Mouse (Mus musculus): ENCODE results near the gene Crybb1. TPM values are rescaled to one million over a fixed set of nuclear protein-coding genes. Genes with fewer than 3 reads are reported as not detected.
A peak's percentile ranks its signal among the peaks of the same experiment; 100 is the strongest.

Gene Crybb1
- polyA plus RNA-seq, 1 experiment from 2014 or later: 1.7 TPM

DNA sequence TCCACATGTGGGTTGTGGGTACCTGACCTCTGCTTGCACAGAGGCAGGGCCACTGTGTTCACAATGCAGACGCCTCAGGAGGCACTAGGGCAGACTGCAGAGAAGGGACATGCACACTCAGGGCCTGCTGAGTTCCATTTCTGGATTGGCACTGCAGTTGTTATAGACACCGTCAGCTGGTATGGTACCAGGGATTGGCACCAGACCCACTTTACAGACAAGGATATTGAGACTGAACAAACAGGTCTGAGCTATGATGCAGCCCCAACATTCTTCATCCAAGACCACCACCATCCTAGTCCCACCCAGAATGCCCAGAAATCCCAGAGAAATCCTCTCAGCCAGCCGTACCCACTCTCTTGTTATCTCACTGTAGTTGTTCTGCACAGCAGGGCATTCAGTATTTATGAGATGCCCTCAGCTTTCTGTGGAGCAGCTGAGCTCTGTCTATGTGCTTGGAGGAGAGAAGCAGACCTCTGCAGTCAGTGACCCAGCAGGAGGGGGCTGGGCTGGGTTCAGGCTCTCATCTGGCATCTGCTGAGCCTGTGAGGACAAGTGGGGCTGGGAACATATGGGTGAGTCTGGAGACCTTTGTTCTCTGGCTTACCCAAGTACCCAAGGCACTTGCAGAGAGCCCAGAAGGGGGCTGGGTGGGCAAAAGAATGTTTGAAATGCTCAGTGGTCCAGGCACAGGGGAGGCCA lies 16.7 kb upstream of the Crybb1 start:
- no peaks in the 10 kb centered on the region for H3K4me1 ChIP-seq (replicated peaks; ENCODE audit: control insufficient read depth, insufficient read depth)
- TF ChIP-seq EP300 (optimal IDR thresholded peaks at IDR 0.05) (no peak), CTCF (IDR thresholded peaks at IDR 0.05; ENCODE audit: low read depth) (no peak)
- H3K36me3 ChIP-seq (ENCODE audit: control insufficient read depth, insufficient read depth, low read length): no peaks in the 10 kb centered on the region
- H3K4me2 ChIP-seq (replicated peaks; ENCODE audit: low read depth): no peak overlapping the region
- H3K4me3 ChIP-seq (ENCODE audit: low read depth, low read length): no peak overlapping the region
- WGBS: 64% methylated on average over 3 of the region's 3 CpGs
- no peak overlapping the region for H3K9ac ChIP-seq (ENCODE audit: low read length)
- H3K9me3 ChIP-seq (ENCODE audit: control insufficient read depth, low read length): no peaks in the 10 kb centered on the region
- ATAC-seq (ENCODE audit: low FRiP score, low TSS enrichment) (no peak), DNase-seq (ENCODE audit: low spot score) (no peak)
- H3K27ac ChIP-seq (replicated peaks): no peak overlapping the region
- H3K27me3 ChIP-seq (ENCODE audit: control insufficient read depth, insufficient read depth, low read length): no peaks in the 10 kb centered on the region

DNA sequence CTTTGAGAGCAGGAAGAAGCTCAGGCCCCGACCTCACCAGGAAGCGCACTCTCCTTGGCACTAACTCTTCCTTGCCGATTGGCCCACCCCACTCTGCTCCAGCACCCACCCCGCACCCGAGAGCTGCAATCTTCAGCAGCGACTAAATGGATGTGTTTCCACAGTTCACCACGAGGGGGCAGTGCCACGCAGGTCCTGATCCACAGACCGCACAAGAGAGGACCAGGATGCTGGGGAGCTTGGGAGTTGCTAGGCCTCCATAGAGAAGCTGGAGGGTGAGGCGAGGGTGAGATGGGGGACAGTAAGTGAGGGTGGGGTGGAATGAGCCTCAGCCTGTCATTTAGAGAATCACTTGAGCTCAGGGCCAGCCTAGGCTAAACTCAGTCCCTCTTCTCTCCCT lies 14.9 kb upstream of the Crybb1 start:
- ATAC-seq (ENCODE audit: low FRiP score, low TSS enrichment) (peak; percentile 71), DNase-seq (ENCODE audit: low spot score) (peak; percentile 87)
- H3K4me3 ChIP-seq (ENCODE audit: low read depth, low read length): no peak overlapping the region
- no peaks in the 10 kb centered on the region for H3K9me3 ChIP-seq (ENCODE audit: control insufficient read depth, low read length)
- H3K4me2 ChIP-seq (replicated peaks; ENCODE audit: low read depth): peak overlapping the region; percentile 27; the same call in 1 of the 2 replicates
- peak; percentile 99 for TF ChIP-seq CTCF (IDR thresholded peaks at IDR 0.05; ENCODE audit: low read depth)
- no peak for TF ChIP-seq EP300 (optimal IDR thresholded peaks at IDR 0.05)
- no peak overlapping the region for H3K27ac ChIP-seq (replicated peaks)
- WGBS: 1% methylated on average over 10 of the region's 10 CpGs
- no peak overlapping the region for H3K9ac ChIP-seq (ENCODE audit: low read length)
- no peaks in the 10 kb centered on the region for H3K4me1 ChIP-seq (replicated peaks; ENCODE audit: control insufficient read depth, insufficient read depth)
- no peaks in the 10 kb centered on the region for H3K36me3 ChIP-seq (ENCODE audit: control insufficient read depth, insufficient read depth, low read length)
- no peaks in the 10 kb centered on the region for H3K27me3 ChIP-seq (ENCODE audit: control insufficient read depth, insufficient read depth, low read length)

DNA sequence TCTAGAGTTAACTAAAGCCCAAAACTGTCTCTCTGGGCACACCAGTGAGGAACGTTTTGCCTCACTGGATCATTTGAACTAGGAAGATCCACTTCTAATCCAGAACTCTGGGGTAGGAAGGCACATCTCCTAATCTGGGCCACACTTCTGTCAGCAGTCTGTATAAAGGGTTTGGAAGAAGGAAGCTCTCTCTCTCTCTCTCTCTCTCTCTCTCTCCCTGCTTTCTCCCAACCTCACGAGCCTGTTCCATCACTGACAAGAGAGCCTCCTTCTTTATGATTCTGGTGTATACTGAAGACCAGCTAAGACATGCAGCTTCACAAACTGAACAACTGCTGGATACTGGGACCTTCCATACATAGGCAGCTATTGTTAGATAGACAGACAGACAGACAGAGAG lies 13.8 kb upstream of the Crybb1 start:
- 73% methylated on average over 2 of the region's 2 CpGs for WGBS
- ATAC-seq (ENCODE audit: low FRiP score, low TSS enrichment) (no peak), DNase-seq (ENCODE audit: low spot score) (no peak)
- Histone ChIP-seq H3K9me3 (ENCODE audit: control insufficient read depth, low read length) (no peaks in the 10 kb centered on the region), H3K4me1 (replicated peaks; ENCODE audit: control insufficient read depth, insufficient read depth) (no peaks in the 10 kb centered on the region), H3K36me3 (ENCODE audit: control insufficient read depth, insufficient read depth, low read length) (no peaks in the 10 kb centered on the region), H3K4me2 (replicated peaks; ENCODE audit: low read depth) (no peak overlapping the region), H3K9ac (ENCODE audit: low read length) (no peak overlapping the region), H3K27me3 (ENCODE audit: control insufficient read depth, insufficient read depth, low read length) (no peaks in the 10 kb centered on the region), H3K27ac (replicated peaks) (no peak overlapping the region), H3K4me3 (ENCODE audit: low read depth, low read length) (no peak overlapping the region)
- TF ChIP-seq EP300 (optimal IDR thresholded peaks at IDR 0.05): no peak
- no peak for TF ChIP-seq CTCF (IDR thresholded peaks at IDR 0.05; ENCODE audit: low read depth)

DNA sequence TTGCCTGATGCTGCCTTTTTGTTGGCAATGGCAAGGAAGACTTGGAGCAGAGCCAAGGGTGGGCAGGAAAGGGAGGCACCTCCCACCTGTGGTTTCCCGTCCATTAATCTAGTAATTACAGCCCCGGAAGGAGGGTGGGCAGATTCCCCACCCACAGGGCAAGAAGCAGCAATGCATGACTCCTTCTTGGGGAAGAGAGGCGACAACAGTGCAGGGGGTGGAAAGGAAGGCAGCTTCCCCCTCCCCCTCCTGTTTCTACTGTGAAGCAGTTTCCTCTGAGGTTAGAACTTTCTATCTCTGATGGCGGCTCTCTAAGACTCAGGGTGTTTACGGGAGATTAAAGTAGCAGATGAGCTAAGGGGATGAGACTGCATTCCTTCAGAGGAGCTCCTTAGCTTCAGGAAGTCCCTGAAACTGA lies 13.2 kb upstream of the Crybb1 start:
- ATAC-seq (ENCODE audit: low FRiP score, low TSS enrichment): no peak
- no peaks in the 10 kb centered on the region for H3K4me1 ChIP-seq (replicated peaks; ENCODE audit: control insufficient read depth, insufficient read depth)
- DNase-seq (ENCODE audit: low spot score): no peak

DNA sequence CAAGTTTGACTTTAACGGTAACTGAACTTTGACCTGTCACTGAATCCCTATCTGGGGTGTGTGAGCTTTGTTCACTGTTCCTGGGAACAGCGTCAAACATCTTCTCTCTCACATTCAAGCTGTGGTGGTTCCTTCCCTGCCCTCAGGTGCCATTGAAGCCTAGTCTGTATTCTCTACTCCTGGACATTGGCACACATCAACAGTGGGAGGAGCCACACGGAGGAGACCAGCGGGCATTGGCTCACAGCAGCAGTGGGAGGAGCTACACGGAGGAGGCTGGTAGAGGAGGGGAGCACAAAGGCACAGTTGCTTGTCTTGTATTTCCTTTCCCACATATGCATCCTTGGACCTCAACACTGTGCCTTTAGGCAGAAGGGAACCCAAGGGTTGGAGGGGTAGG lies 12.6 kb upstream of the Crybb1 start:
- Histone ChIP-seq H3K27ac (replicated peaks) (no peak overlapping the region), H3K4me3 (ENCODE audit: low read depth, low read length) (no peak overlapping the region), H3K4me1 (replicated peaks; ENCODE audit: control insufficient read depth, insufficient read depth) (no peaks in the 10 kb centered on the region), H3K36me3 (ENCODE audit: control insufficient read depth, insufficient read depth, low read length) (no peaks in the 10 kb centered on the region), H3K27me3 (ENCODE audit: control insufficient read depth, insufficient read depth, low read length) (no peaks in the 10 kb centered on the region), H3K4me2 (replicated peaks; ENCODE audit: low read depth) (no peak overlapping the region), H3K9ac (ENCODE audit: low read length) (no peak overlapping the region), H3K9me3 (ENCODE audit: control insufficient read depth, low read length) (no peaks in the 10 kb centered on the region)
- WGBS: 36% methylated on average over 5 of the region's 5 CpGs
- no peak for DNase-seq (ENCODE audit: low spot score)
- ATAC-seq (ENCODE audit: low FRiP score, low TSS enrichment): peak; percentile 39; the same call in 1 of the 2 replicates
- TF ChIP-seq EP300 (optimal IDR thresholded peaks at IDR 0.05): no peak
- TF ChIP-seq CTCF (IDR thresholded peaks at IDR 0.05; ENCODE audit: low read depth): no peak

More for the DNA sequence above, 13.2 kb upstream of the Crybb1 start:
- no peak overlapping the region for H3K9ac ChIP-seq (ENCODE audit: low read length)
- H3K4me2 ChIP-seq (replicated peaks; ENCODE audit: low read depth): no peak overlapping the region
- H3K27ac ChIP-seq (replicated peaks): no peak overlapping the region
- H3K36me3 ChIP-seq (ENCODE audit: control insufficient read depth, insufficient read depth, low read length): no peaks in the 10 kb centered on the region
- 60% methylated on average over 5 of the region's 5 CpGs for WGBS
- H3K4me3 ChIP-seq (ENCODE audit: low read depth, low read length): no peak overlapping the region
- no peaks in the 10 kb centered on the region for H3K27me3 ChIP-seq (ENCODE audit: control insufficient read depth, insufficient read depth, low read length)
- no peaks in the 10 kb centered on the region for H3K9me3 ChIP-seq (ENCODE audit: control insufficient read depth, low read length)
- TF ChIP-seq CTCF (IDR thresholded peaks at IDR 0.05; ENCODE audit: low read depth) (no peak), EP300 (optimal IDR thresholded peaks at IDR 0.05) (no peak)

DNA sequence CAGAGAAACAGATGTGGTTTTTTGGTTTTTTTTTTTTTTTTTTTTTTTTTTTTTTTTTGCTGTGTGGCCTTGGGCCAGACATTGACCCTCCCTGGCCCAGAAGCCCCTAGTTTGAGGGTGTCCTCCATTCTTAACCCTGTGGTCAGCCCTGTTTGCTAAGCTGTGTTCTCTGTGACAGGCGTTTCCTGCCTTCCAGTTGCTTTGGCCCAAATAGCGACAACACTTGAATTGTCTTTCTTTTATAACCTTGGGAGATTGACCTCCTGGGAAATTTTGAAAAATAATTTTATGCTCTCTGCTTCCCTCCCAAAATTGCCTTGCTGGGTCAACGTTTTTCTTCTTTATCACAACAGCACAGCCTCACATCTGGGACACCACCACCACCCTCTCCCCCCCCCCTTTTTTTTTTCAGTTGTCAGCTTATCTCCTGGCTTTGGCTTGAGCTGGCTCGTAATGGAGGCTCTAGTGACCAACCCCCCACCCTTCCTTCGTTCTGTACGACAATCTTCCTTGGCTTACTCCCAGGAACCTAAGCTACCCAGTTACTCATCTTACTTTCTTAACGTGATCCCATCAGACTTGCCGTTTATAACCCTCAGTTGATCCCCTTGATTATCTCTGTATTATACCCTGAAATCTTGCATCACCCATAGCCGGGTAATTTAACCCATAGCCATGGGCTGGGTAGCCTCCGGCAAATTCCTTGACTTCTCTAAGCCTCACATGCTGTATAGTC lies 11.9 kb upstream of the Crybb1 start:
- Histone ChIP-seq H3K9ac (ENCODE audit: low read length) (no peak overlapping the region), H3K27me3 (ENCODE audit: control insufficient read depth, insufficient read depth, low read length) (no peaks in the 10 kb centered on the region), H3K4me1 (replicated peaks; ENCODE audit: control insufficient read depth, insufficient read depth) (no peaks in the 10 kb centered on the region), H3K36me3 (ENCODE audit: control insufficient read depth, insufficient read depth, low read length) (no peaks in the 10 kb centered on the region), H3K9me3 (ENCODE audit: control insufficient read depth, low read length) (no peaks in the 10 kb centered on the region), H3K4me3 (ENCODE audit: low read depth, low read length) (no peak overlapping the region), H3K4me2 (replicated peaks; ENCODE audit: low read depth) (no peak overlapping the region), H3K27ac (replicated peaks) (no peak overlapping the region)
- no peak for ATAC-seq (ENCODE audit: low FRiP score, low TSS enrichment)
- 47% methylated on average over 10 of the region's 10 CpGs for WGBS
- no peak for TF ChIP-seq EP300 (optimal IDR thresholded peaks at IDR 0.05)
- no peak for TF ChIP-seq CTCF (IDR thresholded peaks at IDR 0.05; ENCODE audit: low read depth)
- DNase-seq (ENCODE audit: low spot score): no peak
